Mouse (Mus musculus): ENCODE data around the gene Fam227b. TPM values are rescaled to one million over a fixed set of nuclear protein-coding genes. Genes with fewer than 3 reads are reported as not detected.

Fam227b gene
- total RNA-seq (2021) = not detected
- long read RNA-seq, experiment 1 = 0 reads
- long read RNA-seq, experiment 2 = 0 reads

DNA sequence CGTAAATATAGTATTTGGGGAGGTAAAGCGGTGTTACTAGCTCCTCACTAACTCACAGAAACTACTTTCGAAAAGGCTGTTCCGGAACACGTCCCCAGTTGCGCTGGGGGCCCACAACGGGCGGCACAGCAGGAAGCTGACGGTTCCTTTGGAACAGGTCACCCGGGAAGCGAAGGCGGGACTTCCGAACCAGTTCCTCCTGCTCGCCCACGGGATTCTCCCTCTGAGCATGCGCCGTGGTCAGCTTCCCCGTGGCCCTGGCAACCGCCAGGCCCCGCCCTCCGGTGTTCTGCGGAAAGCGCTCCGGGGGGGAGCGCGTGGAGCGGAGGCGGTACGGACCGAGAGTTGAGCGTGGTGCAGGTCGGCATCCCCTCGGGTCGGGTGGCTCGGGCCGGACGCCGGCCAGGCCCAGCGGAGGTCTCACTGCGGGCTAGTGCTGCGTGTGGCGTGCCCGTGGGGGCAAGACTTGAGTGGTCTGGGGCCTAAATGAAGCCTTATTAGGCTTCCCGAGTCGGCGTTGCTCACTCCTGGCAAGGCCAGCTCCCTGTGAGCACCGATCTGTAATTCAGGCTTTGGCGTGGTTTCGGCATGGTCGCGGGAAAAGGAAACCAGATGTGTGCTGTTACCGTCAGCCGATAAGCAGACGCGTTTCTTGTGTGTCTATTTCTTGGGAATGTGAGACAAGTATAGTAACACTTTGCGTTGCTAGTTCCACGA, at the start of gene Fam227b, which contains the start of gene Dtwd1:
TSS of gene Fam227b (minus strand) at position 150 of the 717 bp plus-strand sequence.
TSS of gene Dtwd1 (plus strand) at position 287 of the 717 bp plus-strand sequence.
- DNase-seq (ENCODE audit: extremely low spot score in 1 of 2, low spot score in 2 of 2) = peak; percentile 98 to 99
- intact Hi-C loops (cut with DNase I) = loop anchor here (2.0 to 10.0 kb wide), 3 partner anchors 293 to 523 kb away; partner anchors contain the start of genes Cops2, Gabpb1, Galk2 and Secisbp2l
- Histone ChIP-seq H3K4me3 (peak within 1 kb of the TSS; percentile 72), H3K27ac (peak within 1 kb of the TSS; percentile 95)
- TF ChIP-seq CTCF (IDR thresholded peaks at IDR 0.05) = no peak

DNA sequence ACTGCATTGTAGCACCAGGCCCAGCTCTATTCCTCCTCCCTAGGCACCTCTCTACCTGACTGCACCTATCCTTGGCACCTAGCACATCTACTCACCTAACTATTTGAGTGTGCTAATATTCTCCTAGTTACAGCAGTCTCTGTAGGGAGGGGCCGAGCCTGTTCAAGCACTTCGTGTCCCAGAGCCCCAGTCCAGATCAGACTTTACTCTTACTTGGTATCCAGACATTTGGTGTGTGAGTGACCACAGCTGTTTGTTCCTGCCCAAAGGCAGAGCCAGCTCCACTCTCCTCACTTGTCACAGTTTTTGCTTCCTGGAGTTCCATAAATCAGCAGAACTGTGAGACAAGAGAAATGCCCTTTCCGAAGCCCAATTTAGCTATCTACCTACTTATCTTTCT, 47.2 kb upstream of the Fam227b start:
- TF ChIP-seq CTCF (IDR thresholded peaks at IDR 0.05) = no peak
- intact Hi-C loops (cut with DNase I) = no loop called here
- Histone ChIP-seq H3K4me3 (no peak overlapping the region), H3K27ac (no peak overlapping the region)
- no peak for DNase-seq (ENCODE audit: extremely low spot score in 1 of 2, low spot score in 2 of 2)

DNA sequence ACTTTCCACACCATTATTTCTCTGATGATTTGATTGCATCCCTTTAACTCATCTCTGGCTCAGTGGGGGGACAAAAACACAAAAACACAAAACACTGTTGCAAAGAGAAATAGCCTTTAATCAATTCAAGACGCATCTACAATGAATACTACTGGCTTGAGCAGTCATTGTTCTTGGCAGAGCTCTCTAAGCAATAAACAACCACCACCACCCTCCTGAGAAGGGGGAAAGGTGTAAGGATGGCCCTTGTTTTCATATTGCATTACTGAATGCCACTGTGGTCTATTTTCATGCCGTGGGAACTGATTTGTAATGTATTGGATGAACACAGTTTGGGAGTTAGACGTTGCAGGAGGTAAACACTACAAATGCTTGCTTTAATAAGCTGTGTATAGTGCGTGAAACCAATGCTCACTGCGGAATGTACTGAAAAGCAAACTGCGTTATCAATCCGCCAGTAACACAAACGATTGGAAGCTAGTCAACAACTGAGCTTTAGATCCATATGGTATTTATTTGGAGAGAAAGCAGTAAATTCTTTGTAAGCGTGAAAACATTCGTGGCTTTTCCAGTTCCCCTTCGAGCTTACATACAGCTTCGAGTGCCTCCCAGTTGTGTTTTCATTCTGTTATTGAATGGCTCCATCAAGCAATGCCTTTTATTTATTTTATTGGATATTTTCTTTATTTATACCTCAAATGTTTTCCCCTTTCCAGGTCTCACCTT, 44.0 kb upstream of the Fam227b start:
- intact Hi-C loops (cut with DNase I) = no loop called here
- H3K4me3 ChIP-seq = no peak overlapping the region
- TF ChIP-seq CTCF (IDR thresholded peaks at IDR 0.05) = no peak
- no peak overlapping the region for H3K27ac ChIP-seq
- DNase-seq (ENCODE audit: extremely low spot score in 1 of 2, low spot score in 2 of 2) = no peak

DNA sequence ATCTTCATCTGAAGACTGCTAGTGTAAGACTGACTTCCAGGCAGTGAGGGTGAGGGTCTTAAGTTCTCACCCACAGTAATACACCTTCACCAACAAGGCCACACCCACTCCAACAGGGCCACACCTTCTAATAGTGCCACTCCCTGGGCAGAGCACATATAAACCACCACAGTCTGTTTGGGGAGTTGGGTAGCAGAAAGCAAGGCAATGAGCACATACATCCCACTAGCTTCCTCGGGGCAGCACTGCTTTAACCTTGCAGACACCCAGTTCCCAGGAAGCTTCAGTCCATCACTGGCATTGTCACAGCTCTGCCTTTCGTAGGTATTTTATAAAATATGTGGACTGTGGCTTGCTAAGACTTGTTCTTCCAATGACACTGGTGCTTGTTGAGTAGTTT, 40.3 kb upstream of the Fam227b start:
- H3K4me3 ChIP-seq = no peak overlapping the region
- TF ChIP-seq CTCF (IDR thresholded peaks at IDR 0.05) = no peak
- no peak for DNase-seq (ENCODE audit: extremely low spot score in 1 of 2, low spot score in 2 of 2)
- no peak overlapping the region for H3K27ac ChIP-seq
- intact Hi-C loops (cut with DNase I) = no loop called here

DNA sequence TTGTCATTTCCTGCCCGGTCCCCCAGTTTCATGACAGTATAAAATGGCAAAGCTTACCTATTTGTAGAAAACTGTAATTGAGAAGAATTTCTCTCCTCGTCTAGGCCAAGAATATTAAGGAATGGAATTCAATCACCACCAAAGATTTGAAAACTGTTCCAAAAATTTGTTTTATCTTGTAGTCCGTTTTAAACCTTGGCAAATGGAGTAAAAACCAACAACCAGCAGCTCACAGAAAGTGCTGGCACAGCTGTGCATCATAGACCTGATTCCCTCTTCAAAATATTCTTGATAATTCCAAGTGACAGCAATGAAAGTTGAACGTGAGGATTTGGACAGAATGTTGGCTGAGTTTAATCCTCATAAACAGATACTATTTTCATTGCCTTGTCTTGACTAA, 39.5 kb upstream of the Fam227b start:
- Histone ChIP-seq H3K4me3 (no peak overlapping the region), H3K27ac (no peak overlapping the region)
- TF ChIP-seq CTCF (IDR thresholded peaks at IDR 0.05) = no peak
- intact Hi-C loops (cut with DNase I) = no loop called here
- DNase-seq (ENCODE audit: extremely low spot score in 1 of 2, low spot score in 2 of 2) = no peak

DNA sequence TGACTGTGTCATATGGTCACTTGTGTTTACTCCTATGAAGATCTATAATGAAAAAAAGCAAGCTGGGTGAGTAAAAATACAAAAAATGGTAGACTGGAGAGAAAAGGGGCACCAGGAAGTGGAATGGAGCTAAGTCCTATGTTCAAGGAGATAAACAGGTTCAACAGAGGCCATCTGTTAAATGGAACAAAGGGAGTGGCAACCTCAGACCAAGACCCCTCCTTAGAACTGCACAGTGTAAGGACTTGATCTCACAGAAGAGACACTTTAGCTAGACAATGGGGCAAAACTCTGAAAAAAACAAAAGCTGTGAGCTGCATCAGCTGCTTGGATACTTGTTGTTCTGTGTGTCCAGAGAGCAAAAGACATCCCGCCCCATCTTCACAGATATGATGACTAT, 19.6 kb upstream of the Fam227b start:
- Histone ChIP-seq H3K27ac (no peak overlapping the region), H3K4me3 (no peak overlapping the region)
- no peak for TF ChIP-seq CTCF (IDR thresholded peaks at IDR 0.05)
- no peak for DNase-seq (ENCODE audit: extremely low spot score in 1 of 2, low spot score in 2 of 2)
- intact Hi-C loops (cut with DNase I) = no loop called here

DNA sequence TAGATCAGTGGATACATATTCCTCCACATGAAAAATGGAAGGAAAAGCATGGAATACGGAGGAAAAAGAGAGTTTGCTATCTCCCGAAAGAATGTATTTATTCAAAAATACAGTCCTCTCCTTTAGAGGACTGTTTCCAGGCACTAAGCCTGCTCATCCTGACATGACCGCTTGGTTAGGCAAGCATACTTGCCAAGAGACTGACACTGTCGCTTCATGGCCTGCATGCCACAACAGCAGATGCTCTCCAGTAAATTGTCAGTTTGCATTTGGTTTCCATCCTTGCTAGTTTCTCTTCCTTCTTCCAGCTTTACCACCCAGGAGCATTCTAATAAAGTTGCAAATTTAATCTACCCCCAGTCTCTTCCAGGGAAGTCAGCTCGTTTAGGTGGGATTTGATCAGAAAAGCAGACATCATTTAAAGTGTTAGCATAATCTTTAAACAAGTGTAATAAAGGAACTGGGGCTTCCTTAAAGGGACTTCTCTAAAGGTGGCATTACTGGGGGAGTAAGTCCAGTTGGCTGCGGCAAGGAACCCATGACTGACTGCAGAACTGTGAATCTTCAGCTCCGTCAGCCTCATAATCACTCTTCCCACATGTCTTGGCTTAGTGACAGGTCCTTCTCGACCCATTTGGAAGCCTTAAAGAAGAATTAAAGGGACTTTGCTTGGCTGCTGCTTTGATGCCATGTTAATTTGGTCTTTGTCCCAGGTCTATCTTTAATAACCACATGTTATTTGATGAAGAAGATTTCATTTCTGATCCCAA, 15.2 kb upstream of the Fam227b start:
- no peak for DNase-seq (ENCODE audit: extremely low spot score in 1 of 2, low spot score in 2 of 2)
- H3K27ac ChIP-seq = no peak overlapping the region
- no peak for TF ChIP-seq CTCF (IDR thresholded peaks at IDR 0.05)
- intact Hi-C loops (cut with DNase I) = no loop called here
- no peak overlapping the region for H3K4me3 ChIP-seq

DNA sequence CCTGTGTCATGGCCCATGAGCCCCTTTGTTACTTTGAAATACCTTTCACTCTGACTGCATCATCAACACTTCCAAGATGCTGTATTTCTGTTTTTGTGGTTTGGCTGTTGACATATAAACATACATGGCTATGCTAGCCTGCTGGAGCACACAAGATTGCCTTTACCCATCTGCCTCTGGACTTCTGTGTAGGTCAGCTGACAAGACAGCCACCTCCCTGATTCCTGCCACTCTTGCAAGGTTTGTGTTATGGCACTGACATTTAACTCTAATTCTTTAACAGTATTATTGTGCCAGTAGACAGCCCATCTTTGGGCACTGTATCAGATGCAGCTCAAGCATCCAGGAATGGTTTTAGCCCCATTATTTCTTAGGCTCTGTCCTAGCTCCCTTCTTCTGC, 14.5 kb upstream of the Fam227b start:
- Histone ChIP-seq H3K27ac (no peak overlapping the region), H3K4me3 (no peak overlapping the region)
- no peak for TF ChIP-seq CTCF (IDR thresholded peaks at IDR 0.05)
- intact Hi-C loops (cut with DNase I) = no loop called here
- DNase-seq (ENCODE audit: extremely low spot score in 1 of 2, low spot score in 2 of 2) = no peak

DNA sequence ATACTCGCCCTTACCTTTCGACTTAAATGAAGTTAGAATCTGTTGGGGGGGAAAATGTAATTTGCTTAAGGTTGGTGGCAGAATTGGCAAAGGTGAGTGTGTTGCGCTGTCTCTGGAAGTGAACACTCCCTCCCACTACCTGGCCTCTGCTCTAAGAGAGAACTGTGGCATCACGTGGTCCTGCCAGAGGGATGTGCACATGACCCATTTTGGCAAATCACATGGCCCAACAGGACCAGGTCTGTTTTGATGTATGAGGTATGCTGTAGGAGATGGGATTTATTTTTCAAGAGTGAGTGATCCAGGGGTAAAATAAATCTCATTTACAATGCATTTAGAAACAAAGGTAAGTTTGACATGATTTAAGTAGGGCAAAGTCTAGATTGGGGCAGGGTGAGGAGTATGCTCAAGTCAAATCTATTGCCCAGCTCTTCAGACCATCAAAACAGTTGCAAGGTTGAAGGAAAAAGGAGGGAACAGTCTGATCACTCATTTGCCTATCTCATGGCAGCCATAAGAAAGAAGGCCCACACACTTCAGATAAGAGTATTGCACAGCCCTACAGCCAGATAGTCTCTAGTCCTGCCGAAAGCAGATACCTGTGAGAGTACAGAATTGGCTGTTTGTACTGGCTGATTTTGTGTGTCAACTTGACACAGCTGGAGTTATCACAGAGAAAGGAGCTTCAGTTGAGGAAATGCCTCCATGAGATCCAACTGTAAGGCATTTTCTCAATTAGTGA, 13.6 kb upstream of the Fam227b start:
- intact Hi-C loops (cut with DNase I) = no loop called here
- no peak for TF ChIP-seq CTCF (IDR thresholded peaks at IDR 0.05)
- Histone ChIP-seq H3K27ac (no peak overlapping the region), H3K4me3 (no peak overlapping the region)
- no peak for DNase-seq (ENCODE audit: extremely low spot score in 1 of 2, low spot score in 2 of 2)

DNA sequence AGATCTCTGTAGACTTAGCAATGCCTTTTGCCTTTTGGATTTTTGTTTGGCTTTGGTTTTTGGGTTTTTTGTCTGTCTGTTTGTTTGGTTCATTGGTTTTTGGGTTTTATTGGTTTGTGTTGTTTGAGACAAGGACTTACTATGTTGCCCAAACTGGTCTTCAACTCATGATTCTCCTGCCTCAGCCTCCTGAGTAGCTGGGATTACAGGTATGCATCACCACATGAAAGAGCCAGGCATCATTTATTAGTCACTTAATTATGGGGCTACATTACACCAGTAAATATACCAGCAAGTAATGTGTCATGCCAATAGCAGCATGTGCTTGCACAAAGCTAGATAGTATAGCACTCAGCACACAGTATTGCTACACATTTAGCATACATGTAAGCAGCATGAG, 4.1 kb downstream of the Fam227b start:
- intact Hi-C loops (cut with DNase I) = no loop called here
- TF ChIP-seq CTCF (IDR thresholded peaks at IDR 0.05) = no peak
- no peak for DNase-seq (ENCODE audit: extremely low spot score in 1 of 2, low spot score in 2 of 2)
- no peak overlapping the region for H3K27ac ChIP-seq
- H3K4me3 ChIP-seq = no peak overlapping the region

DNA sequence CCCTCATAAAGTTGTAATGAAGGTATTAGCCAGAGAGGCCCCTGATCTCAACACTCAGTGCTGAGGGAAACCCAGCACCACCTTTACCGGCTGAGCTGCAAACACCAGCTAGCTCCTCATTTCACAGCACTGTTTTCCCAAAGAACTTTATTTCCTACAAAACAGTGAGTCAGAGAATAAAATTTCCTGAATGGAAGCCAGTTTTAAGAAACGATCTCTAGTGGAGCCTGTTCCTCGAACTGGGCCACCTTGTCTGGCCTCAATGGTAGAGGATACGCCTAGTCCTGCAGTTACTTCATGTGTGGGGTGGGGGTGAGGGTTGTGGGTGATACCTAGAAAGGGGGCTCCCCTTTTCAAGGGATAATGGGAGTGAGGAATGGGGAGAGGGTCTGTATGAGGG, 57.2 kb downstream of the Fam227b start:
- Histone ChIP-seq H3K4me3 (no peak overlapping the region), H3K27ac (no peak overlapping the region)
- intact Hi-C loops (cut with DNase I) = no loop called here
- no peak for DNase-seq (ENCODE audit: extremely low spot score in 1 of 2, low spot score in 2 of 2)
- no peak for TF ChIP-seq CTCF (IDR thresholded peaks at IDR 0.05)

Data from left cerebral cortex, adult 2 months (tissue).